Mouse (Mus musculus) heart, adult 9 months (tissue): Measurements from ENCODE around the gene Nucb2.
A peak's percentile ranks its signal among the peaks of the same experiment; 100 is the strongest.

Experiments
- DNase-seq, 2 experiments: peaks; one replicate each; pipeline ENCODE4 v3.0.0; 2022; ENCODE audit warnings: low spot score in 2 of 2

The Nucb2 gene

DNA sequence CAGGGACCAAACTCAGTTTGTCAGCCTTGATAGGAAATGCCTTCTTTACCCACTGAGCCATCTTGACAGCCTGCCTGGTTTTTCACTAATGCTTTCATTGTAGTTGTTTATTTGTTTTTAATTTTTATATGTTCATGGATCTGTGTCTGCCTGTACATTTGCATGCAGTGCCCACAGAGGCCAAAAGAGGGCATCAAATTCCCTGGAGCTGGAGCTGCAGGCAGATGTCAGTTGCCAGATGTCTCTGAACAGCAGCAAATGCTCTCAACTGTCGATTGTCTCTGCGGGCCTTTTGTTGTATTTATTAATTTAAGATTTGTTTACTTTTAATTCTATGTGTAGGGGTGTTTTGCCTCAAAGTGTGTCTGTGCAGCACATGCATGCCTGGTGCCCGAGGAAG lies 15.6 kb downstream of the Nucb2 start:
- DNase-seq: no peak

GRCm38 (mm10) chr7:116524577-116524976 lies 20.4 kb downstream of the Nucb2 start:
- DNase-seq: peak; percentile 44 to 54

DNA sequence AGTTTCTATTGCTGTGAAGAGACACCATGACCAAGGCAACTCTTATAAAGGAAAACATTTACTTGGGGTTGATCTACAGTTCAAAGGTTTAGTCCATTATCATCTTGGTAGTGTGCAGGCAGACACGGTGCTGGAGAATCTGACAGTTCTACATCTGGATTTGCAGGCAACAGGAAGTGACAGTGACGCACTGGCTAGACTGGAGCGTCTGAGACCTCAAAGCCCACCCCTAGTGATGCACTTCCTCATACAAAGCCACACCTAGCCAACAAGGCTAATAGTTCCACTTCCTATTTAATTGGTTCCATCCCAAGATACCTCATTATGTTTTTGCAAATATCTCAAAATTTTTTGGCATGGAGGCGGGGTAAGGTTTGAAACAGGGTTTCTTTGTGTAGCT lies 25.6 kb downstream of the Nucb2 start:
- DNase-seq: no peak

- no peak for DNase-seq
Measured at GRCm38 (mm10) chr7:116530470-116530869, 26.3 kb downstream of the Nucb2 start.

DNA sequence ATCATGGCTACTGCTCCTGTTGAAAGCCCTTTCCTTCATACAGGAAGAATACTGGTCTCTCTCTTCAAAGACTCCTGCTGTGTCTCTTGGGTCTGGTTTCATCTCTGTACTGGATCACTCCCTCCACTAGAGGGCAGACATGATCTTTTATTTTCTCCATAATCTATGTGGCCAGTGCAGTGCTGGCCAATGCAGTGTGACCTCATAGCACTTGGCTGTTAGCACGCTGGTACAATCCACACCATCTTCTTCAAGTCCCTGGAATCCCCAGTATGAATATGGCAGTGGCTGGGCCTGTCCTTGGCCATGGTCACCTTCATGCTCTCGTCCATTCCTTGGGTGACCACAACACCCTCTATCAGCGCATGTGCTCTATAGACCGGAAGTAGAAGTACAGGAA lies 27.1 kb downstream of the Nucb2 start:
- DNase-seq: peak; percentile 19 to 45

DNA sequence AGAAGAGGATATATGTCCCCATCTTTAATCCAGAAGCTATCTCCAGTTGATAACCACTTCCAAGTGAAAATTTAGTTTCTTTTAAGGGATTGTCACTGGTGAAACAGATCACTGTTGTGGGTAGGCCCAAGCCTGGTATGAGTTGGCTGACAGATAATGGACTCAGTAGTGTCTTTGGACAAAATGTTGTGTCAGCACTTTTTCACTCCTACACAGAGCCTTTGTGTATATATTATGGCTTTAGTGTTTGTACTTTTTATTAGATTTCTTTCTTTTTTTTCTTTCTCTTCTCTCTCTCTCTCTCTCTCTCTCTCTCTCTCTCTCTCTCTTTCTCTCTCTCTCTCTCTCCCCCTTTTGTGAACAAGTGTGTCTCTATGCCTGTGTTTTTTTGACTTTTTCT lies 52.7 kb downstream of the Nucb2 start:
- no peak for DNase-seq

- DNase-seq: no peak
Measured at GRCm38 (mm10) chr7:116574551-116574950, 70.4 kb downstream of the Nucb2 start.
